Mouse (Mus musculus) limb, embryonic 11.5 days (tissue): Measurements from ENCODE around the gene Gm49387. TPM values are rescaled to one million over a fixed set of nuclear protein-coding genes. Genes with fewer than 3 reads are reported as not detected.

Experiments used
- ATAC-seq: fragments of 200-750 bp; cut with Nextera tagmentation; 2 replicates; pipeline ENCODE4 v1.8.0; 2017; ENCODE audit warnings: low read depth; ENCODE audit not compliant: insufficient number of reproducible peaks, low FRiP score, low TSS enrichment
- DNase-seq: peaks from one replicate; pipeline ENCODE4 v3.0.0-alpha.2; 2015; ENCODE audit warnings: low spot score
- H3K27ac ChIP-seq: fragments of 300-500 bp; sonication (generic); replicated peaks from 2 replicates; pipeline ENCODE4 v1.5.1; 2014; ENCODE audit warnings: low read depth, mild to moderate bottlenecking, low read length
- H3K27me3 ChIP-seq: fragments of 300-500 bp; sonication (generic); 2 replicates; pipeline ENCODE4 v1.6.1; 2014; ENCODE audit warnings: mild to moderate bottlenecking, low read length, mixed read lengths; ENCODE audit not compliant: control insufficient read depth, insufficient read depth
- H3K36me3 ChIP-seq: fragments of 300-500 bp; sonication (generic); 2 replicates; pipeline ENCODE4 v1.6.1; 2014; ENCODE audit warnings: mild to moderate bottlenecking, low read length, moderate library complexity, mixed read lengths; ENCODE audit not compliant: control insufficient read depth, insufficient read depth
- H3K4me1 ChIP-seq: fragments of 300-500 bp; sonication (generic); 2 replicates; pipeline ENCODE4 v1.6.1; 2014; ENCODE audit warnings: low read length, mixed read lengths; ENCODE audit not compliant: control insufficient read depth, insufficient read depth
- H3K4me2 ChIP-seq: fragments of 300-500 bp; sonication (generic); 2 replicates; pipeline ENCODE4 v1.6.1; 2014; ENCODE audit warnings: low read depth, mild to moderate bottlenecking, moderate library complexity; ENCODE audit not compliant: severe bottlenecking
- H3K4me3 ChIP-seq: fragments of 300-500 bp; sonication (generic); 2 replicates; pipeline ENCODE4 v1.5.1; 2014; ENCODE audit warnings: low read depth, low read length
- H3K9ac ChIP-seq: fragments of 300-500 bp; sonication (generic); 2 replicates; pipeline ENCODE4 v1.6.1; 2014; ENCODE audit warnings: mild to moderate bottlenecking, low read length
- H3K9me3 ChIP-seq: fragments of 300-500 bp; sonication (generic); 2 replicates; pipeline ENCODE4 v1.6.1; 2016; ENCODE audit warnings: low read length; ENCODE audit not compliant: control insufficient read depth
- WGBS: fragments of 180-500 bp; shearing (Covaris S2); extraction: QIAGEN DNeasy Blood & Tissue Kit; methylation state at CpG from one replicate; pipeline ENCODE4 v1.1.7; 2014; 5-methylcytosine and 5-hydroxymethylcytosine counted together
- polyA plus RNA-seq: library from polyadenylated mRNA; unstranded; fragments of >200 nt; fragmentation: Nextera tagmentation; extraction: Ambion mirVana; gene quantifications from 2 replicates; pipeline ENCODE4 v1.2.1, GENCODE M21; 2014

Gm49387 gene
- polyA plus RNA-seq, 1 experiment from 2014 or later, result 1.0 TPM

GRCm38 (mm10) chr14:31630677-31631076, 10.0 kb downstream of the Gm49387 start:
- Histone ChIP-seq H3K27me3 (no peaks in the 10 kb centered on the region), H3K4me1 (no peaks in the 10 kb centered on the region), H3K4me2 (no peak overlapping the region), H3K9ac (no peak overlapping the region), H3K36me3 (no peaks in the 10 kb centered on the region), H3K27ac (no peak overlapping the region), H3K9me3 (no peaks in the 10 kb centered on the region), H3K4me3 (no peak overlapping the region)
- no peak for DNase-seq
- ATAC-seq, result no peak
- WGBS, result 87% methylated on average over 7 of the region's 7 CpGs

- H3K9me3 ChIP-seq, result no peaks in the 10 kb centered on the region
- no peaks in the 10 kb centered on the region for H3K4me1 ChIP-seq
- H3K4me2 ChIP-seq, result no peak overlapping the region
- ATAC-seq (no peak), DNase-seq (no peak)
- H3K4me3 ChIP-seq, result no peak overlapping the region
- 85% methylated on average over 12 of the region's 12 CpGs for WGBS
- H3K27ac ChIP-seq, result no peak overlapping the region
- no peak overlapping the region for H3K9ac ChIP-seq
- H3K27me3 ChIP-seq, result no peaks in the 10 kb centered on the region
- H3K36me3 ChIP-seq, result no peaks in the 10 kb centered on the region
Measured at GRCm38 (mm10) chr14:31622748-31623147, 17.9 kb downstream of the Gm49387 start.

- 89% methylated on average over 9 of the region's 9 CpGs for WGBS
- H3K36me3 ChIP-seq, result no peaks in the 10 kb centered on the region
- no peak overlapping the region for H3K4me2 ChIP-seq
- no peaks in the 10 kb centered on the region for H3K9me3 ChIP-seq
- ATAC-seq (no peak), DNase-seq (no peak)
- no peaks in the 10 kb centered on the region for H3K27me3 ChIP-seq
- no peak overlapping the region for H3K9ac ChIP-seq
- no peak overlapping the region for H3K27ac ChIP-seq
- H3K4me3 ChIP-seq, result no peak overlapping the region
- no peaks in the 10 kb centered on the region for H3K4me1 ChIP-seq
Measured at GRCm38 (mm10) chr14:31620591-31621223, 20.0 kb downstream of the Gm49387 start.

- H3K36me3 ChIP-seq, result no peaks in the 10 kb centered on the region
- H3K4me1 ChIP-seq, result no peaks in the 10 kb centered on the region
- DNase-seq (no peak), ATAC-seq (no peak)
- H3K27ac ChIP-seq, result no peak overlapping the region
- H3K9me3 ChIP-seq, result no peaks in the 10 kb centered on the region
- WGBS, result 83% methylated on average over 3 of the region's 3 CpGs
- H3K4me2 ChIP-seq, result no peak overlapping the region
- H3K9ac ChIP-seq, result no peak overlapping the region
- no peak overlapping the region for H3K4me3 ChIP-seq
- no peaks in the 10 kb centered on the region for H3K27me3 ChIP-seq
Measured at GRCm38 (mm10) chr14:31617997-31618396, 22.7 kb downstream of the Gm49387 start.

GRCm38 (mm10) chr14:31617204-31617603, 23.5 kb downstream of the Gm49387 start:
- no peak overlapping the region for H3K27ac ChIP-seq
- H3K4me3 ChIP-seq, result no peak overlapping the region
- H3K27me3 ChIP-seq, result no peaks in the 10 kb centered on the region
- H3K36me3 ChIP-seq, result no peaks in the 10 kb centered on the region
- no peak for DNase-seq
- no peaks in the 10 kb centered on the region for H3K4me1 ChIP-seq
- WGBS, result 93% methylated on average over 9 of the region's 9 CpGs
- no peak overlapping the region for H3K9ac ChIP-seq
- no peak overlapping the region for H3K4me2 ChIP-seq
- H3K9me3 ChIP-seq, result no peaks in the 10 kb centered on the region
- no peak for ATAC-seq

GRCm38 (mm10) chr14:31613671-31614070, 27.0 kb downstream of the Gm49387 start:
- ATAC-seq (no peak), DNase-seq (no peak)
- no peaks in the 10 kb centered on the region for H3K27me3 ChIP-seq
- no peaks in the 10 kb centered on the region for H3K9me3 ChIP-seq
- no peaks in the 10 kb centered on the region for H3K4me1 ChIP-seq
- H3K27ac ChIP-seq, result no peak overlapping the region
- no peak overlapping the region for H3K4me2 ChIP-seq
- no peaks in the 10 kb centered on the region for H3K36me3 ChIP-seq
- H3K9ac ChIP-seq, result no peak overlapping the region
- WGBS, result 90% methylated on average over 5 of the region's 5 CpGs
- no peak overlapping the region for H3K4me3 ChIP-seq

- H3K9me3 ChIP-seq, result no peaks in the 10 kb centered on the region
- no peak for DNase-seq
- H3K27ac ChIP-seq, result no peak overlapping the region
- H3K9ac ChIP-seq, result no peak overlapping the region
- H3K4me3 ChIP-seq, result no peak overlapping the region
- H3K4me1 ChIP-seq, result no peaks in the 10 kb centered on the region
- no peak for ATAC-seq
- no peak overlapping the region for H3K4me2 ChIP-seq
- no peaks in the 10 kb centered on the region for H3K36me3 ChIP-seq
- H3K27me3 ChIP-seq, result no peaks in the 10 kb centered on the region
- 69% methylated on average over 4 of the region's 4 CpGs for WGBS
Measured at GRCm38 (mm10) chr14:31611986-31612385, 28.7 kb downstream of the Gm49387 start.

- H3K4me2 ChIP-seq, result no peak overlapping the region
- DNase-seq (no peak), ATAC-seq (no peak)
- 58% methylated on average over 6 of the region's 6 CpGs for WGBS
- no peak overlapping the region for H3K27ac ChIP-seq
- H3K36me3 ChIP-seq, result no peaks in the 10 kb centered on the region
- H3K9ac ChIP-seq, result no peak overlapping the region
- no peaks in the 10 kb centered on the region for H3K27me3 ChIP-seq
- no peaks in the 10 kb centered on the region for H3K9me3 ChIP-seq
- no peaks in the 10 kb centered on the region for H3K4me1 ChIP-seq
- no peak overlapping the region for H3K4me3 ChIP-seq
Measured at GRCm38 (mm10) chr14:31605514-31605913, 35.2 kb downstream of the Gm49387 start.

- ATAC-seq, result no peak
- WGBS, result 80% methylated on average over 5 of the region's 5 CpGs
Measured at GRCm38 (mm10) chr14:31604916-31605315, 35.8 kb downstream of the Gm49387 start.

More at GRCm38 (mm10) chr14:31604916-31605315, 35.8 kb downstream of the Gm49387 start:
- Histone ChIP-seq H3K4me1 (0 out of 2 replicates have a peak, but pooled peaks cover 3% of the 10 kb centered on the region), H3K4me3 (no peak overlapping the region), H3K36me3 (no peaks in the 10 kb centered on the region), H3K4me2 (no peak overlapping the region), H3K27me3 (no peaks in the 10 kb centered on the region), H3K9ac (no peak overlapping the region), H3K27ac (no peak overlapping the region), H3K9me3 (no peaks in the 10 kb centered on the region)
- DNase-seq, result no peak
